Mouse (Mus musculus) heart, postnatal 4 days (tissue): ENCODE data around the gene Cst12. TPM values are rescaled to one million over a fixed set of nuclear protein-coding genes. Genes with fewer than 3 reads are reported as not detected.

ENCODE experiments used
- total RNA-seq, 2 experiments: library from RNA; stranded (reverse); gene quantifications; 2 replicates each; pipeline ENCODE4 v1.2.3; 2021

Gene Cst12
- total RNA-seq, 2 experiments from 2014 or later = 1.4 to 1.7 TPM

Other genes starting within 250 kb of the Cst12 start
- gene Nxt1, start 116.8 kb upstream of the Cst12 start, total RNA-seq = 10 to 100 TPM; 19.1 to 21.5 TPM
- 10 to 100 TPM; 19.9 to 21.3 TPM for gene Gzf1, start 108.3 kb upstream of the Cst12 start, total RNA-seq
- gene Napb, start 56.9 kb upstream of the Cst12 start, total RNA-seq = 1 to 10 TPM; 2.5 to 2.6 TPM
- gene Cstl1, start 39.0 kb upstream of the Cst12 start, total RNA-seq = not detected
- not detected for gene Cst11, start 17.9 kb upstream of the Cst12 start, total RNA-seq
- gene 8030411F24Rik, start 7.4 kb upstream of the Cst12 start, total RNA-seq = not detected
- not detected for gene Cst8, start 9.4 kb downstream of the Cst12 start, total RNA-seq
- gene Cst13, start 30.7 kb downstream of the Cst12 start, total RNA-seq = not detected
- gene Cst9, start 45.8 kb downstream of the Cst12 start, total RNA-seq = 1 to 10 TPM; 3.1 to 4.1 TPM
- under 1 TPM in 1 of 2 experiments, not detected in 1; 0.72 TPM for gene 9230104L09Rik, start 75.7 kb downstream of the Cst12 start, total RNA-seq
- gene Cst3, start 86.3 kb downstream of the Cst12 start, total RNA-seq = 100 to 1,000 TPM; 527 to 580 TPM
- not detected for gene Gm1330, start 213.9 kb downstream of the Cst12 start, total RNA-seq
- not detected for gene Gm10750, start 227.9 kb downstream of the Cst12 start, total RNA-seq